Mouse (Mus musculus): ENCODE measurements at regions not wholly inside any gene's neighbourhood (a gene's known extent, or its start where the extent isn't known, plus 50 kb on each side); places are given as distances from the start of the nearest gene placed in this dataset.

DNA sequence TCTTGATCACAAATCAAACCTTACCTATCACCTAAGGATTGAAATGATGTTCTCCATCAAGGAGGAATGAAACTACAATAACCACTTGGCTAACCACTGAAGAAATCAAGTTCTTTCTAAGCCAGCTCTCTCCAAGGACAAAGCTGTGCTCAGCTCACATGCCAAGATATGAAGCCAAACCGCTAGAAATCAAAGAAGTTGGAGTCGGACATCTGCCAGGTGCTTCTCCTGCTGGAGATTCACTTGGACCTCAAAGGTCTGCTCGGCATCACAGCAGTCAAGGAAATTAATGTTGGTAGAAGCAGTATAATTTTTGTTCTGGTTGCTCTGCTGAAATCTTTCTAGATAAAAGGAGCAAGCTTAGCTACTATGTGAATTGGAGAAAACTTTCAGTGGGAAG is 850.5 kb downstream of the Diaph3 start:
- TF ChIP-seq CTCF (conservative IDR thresholded peaks at IDR 0.05; ENCODE audit: low read length) (no peak), NANOG (IDR thresholded peaks at IDR 0.05; ENCODE audit: borderline replicate concordance, low read length) (no peak)

Data from E14TG2a.4 (cell line).